Mouse (Mus musculus): ENCODE results near the gene Fam98c.

GRCm38 (mm10) chr7:29162294-29162693, 6.3 kb upstream of the Fam98c start:
- TF ChIP-seq CTCF (IDR thresholded peaks at IDR 0.05; ENCODE audit: low read depth): no peak
- TF ChIP-seq EP300 (optimal IDR thresholded peaks at IDR 0.05): no peak

Data from stomach, postnatal 0 days (tissue).